Comparison of ENCODE assay signal across 13 mouse cellular contexts in genomic region chr4:59815121-59815810, GRCm38 (mm10). TPM values are rescaled to one million over a fixed set of nuclear protein-coding genes. Genes with fewer than 3 reads are reported as not detected.
A peak's percentile ranks its signal among the peaks of the same experiment; 100 is the strongest.
DNase-seq lines count a peak whose midpoint lies in the region; ATAC-seq and TF ChIP-seq lines count a peak whose summit lies in the region.
"Had no signal": no experiment of that assay in that cellular context is flagged by ENCODE, and none has a peak within 500 bp of the region (broad histone marks: within the 10 kb centered on the region; RNA-seq: fewer than 3 reads in every experiment).

No protein-coding gene starts in this region.

- DNase-seq in cerebellum, adult 8-10 months: peak; percentile 27
- DNase-seq in liver, postnatal 0 days: no peak
- no peak for DNase-seq in liver, embryonic 11.5 days (ENCODE audit: low spot score)
- DNase-seq in splenic B cell, adult 2 months (ENCODE audit: low read depth, low spot score): peak; percentile 83
- DNase-seq in thymus, adult 2 months: no peak
- DNase-seq in kidney, adult 18-20 months: no peak
- DNase-seq: adrenal gland, postnatal 36 days; embryo, embryonic 11 days; thymus, postnatal 36 days had no signal

- no peaks in the 10 kb centered on the region for H3K9me3 ChIP-seq in liver, postnatal 0 days (ENCODE audit: low read length)
- H3K9me3 ChIP-seq in liver, embryonic 11.5 days (ENCODE audit: control insufficient read depth, low read length): no peaks in the 10 kb centered on the region
- no peaks in the 10 kb centered on the region for H3K9me3 ChIP-seq in lung, embryonic 16.5 days (ENCODE audit: control insufficient read depth, low read length)
- H3K9me3 ChIP-seq: limb, embryonic 12.5 days; midbrain, embryonic 13.5 days had no signal

- TF ChIP-seq EP300 in liver, postnatal 0 days (IDR thresholded peaks at IDR 0.05; ENCODE audit: low read depth): no peak

- ATAC-seq in cerebellum, adult (ENCODE audit: insufficient number of reproducible peaks, low FRiP score, low TSS enrichment): no peak
- ATAC-seq in liver, postnatal 0 days: no peak; the same call in none of the 2 replicates
- no peak for ATAC-seq in liver, embryonic 11.5 days (replicated peaks; ENCODE audit: low FRiP score)
- peak; percentile 80 for ATAC-seq in lung, embryonic 16.5 days (ENCODE audit: low read depth)
- ATAC-seq: midbrain, embryonic 13.5 days had no signal

- 64% methylated on average over 4 of the region's 4 CpGs for WGBS in liver, postnatal 0 days (ENCODE audit: insufficient replicate concordance)
- 78% methylated on average over 4 of the region's 4 CpGs for WGBS in liver, embryonic 11.5 days
- 53% methylated on average over 4 of the region's 4 CpGs for WGBS in lung, embryonic 16.5 days
- 44% methylated on average over 4 of the region's 4 CpGs for WGBS in thymus, adult 2 months

- H3K9ac ChIP-seq in liver, postnatal 0 days (replicated peaks): no peak overlapping the region
- H3K9ac ChIP-seq in liver, embryonic 11.5 days (ENCODE audit: low read depth, low read length): no peak overlapping the region
- no peak overlapping the region for H3K9ac ChIP-seq in lung, embryonic 16.5 days (ENCODE audit: low read length)
- H3K9ac ChIP-seq: limb, embryonic 12.5 days; midbrain, embryonic 13.5 days had no signal

- TF ChIP-seq CTCF in liver, postnatal 0 days (IDR thresholded peaks at IDR 0.05; ENCODE audit: low read depth): no peak
- no peak for TF ChIP-seq CTCF in thymus, adult 2 months (IDR thresholded peaks at IDR 0.05; ENCODE audit: borderline replicate concordance, control insufficient read depth, extremely low read depth, insufficient read depth, low read length, poor library complexity)

- H3K27ac ChIP-seq in liver, postnatal 0 days (ENCODE audit: low read depth): peak overlapping the region; percentile 72; the same call in 1 of the 2 replicates
- no peak overlapping the region for H3K27ac ChIP-seq in liver, embryonic 11.5 days (ENCODE audit: low read depth, low read length)
- H3K27ac ChIP-seq in lung, embryonic 16.5 days (ENCODE audit: low read length): peak overlapping the region; percentile 69
- no peak overlapping the region for H3K27ac ChIP-seq in thymus, adult 2 months (ENCODE audit: control insufficient read depth, insufficient read depth, low read length)
- H3K27ac ChIP-seq: limb, embryonic 12.5 days; midbrain, embryonic 13.5 days had no signal

- H3K4me2 ChIP-seq in liver, postnatal 0 days (ENCODE audit: low read depth, low read length): no peak overlapping the region
- H3K4me2 ChIP-seq in liver, embryonic 11.5 days: no peak overlapping the region
- H3K4me2 ChIP-seq in lung, embryonic 16.5 days (ENCODE audit: low read depth, low read length): no peak overlapping the region
- H3K4me2 ChIP-seq: limb, embryonic 12.5 days; midbrain, embryonic 13.5 days had no signal

- peaks cover 28% of the 10 kb centered on the region for H3K4me1 ChIP-seq in liver, postnatal 0 days (ENCODE audit: insufficient read depth)
- peaks cover 41% of the 10 kb centered on the region for H3K4me1 ChIP-seq in liver, embryonic 11.5 days (replicated peaks; ENCODE audit: control insufficient read depth, insufficient read depth, low read length)
- peaks cover 32% of the 10 kb centered on the region for H3K4me1 ChIP-seq in lung, embryonic 16.5 days (replicated peaks; ENCODE audit: control insufficient read depth, insufficient read depth, low read length)
- peaks cover 33% of the 10 kb centered on the region for H3K4me1 ChIP-seq in thymus, adult 2 months (replicated peaks; ENCODE audit: control insufficient read depth, insufficient read depth, low read length)

- no peak for TF ChIP-seq POLR2A in thymus, adult 2 months (IDR thresholded peaks at IDR 0.05; ENCODE audit: control insufficient read depth, extremely low read depth, insufficient read depth, low read length, poor library complexity)

- no peak overlapping the region for H3K4me3 ChIP-seq in liver, postnatal 0 days (ENCODE audit: low read depth, low read length)
- no peak overlapping the region for H3K4me3 ChIP-seq in liver, embryonic 11.5 days (ENCODE audit: low read depth, low read length)
- H3K4me3 ChIP-seq in lung, embryonic 16.5 days (ENCODE audit: low read length): no peak overlapping the region
- H3K4me3 ChIP-seq in thymus, adult 2 months (ENCODE audit: control insufficient read depth, insufficient read depth, low read length): no peak overlapping the region
- H3K4me3 ChIP-seq: limb, embryonic 12.5 days; midbrain, embryonic 13.5 days had no signal

- H3K27me3 ChIP-seq in liver, postnatal 0 days (ENCODE audit: insufficient read depth, low read length): no peaks in the 10 kb centered on the region
- H3K27me3 ChIP-seq in liver, embryonic 11.5 days (replicated peaks; ENCODE audit: control insufficient read depth, insufficient read depth, low read length): no peaks in the 10 kb centered on the region
- no peaks in the 10 kb centered on the region for H3K27me3 ChIP-seq in lung, embryonic 16.5 days (ENCODE audit: control insufficient read depth, insufficient read depth, low read depth, low read length)
- H3K27me3 ChIP-seq in splenic B cell, adult 2 months (ENCODE audit: control insufficient read depth, insufficient read depth, low read length, poor library complexity, severe bottlenecking): no peaks in the 10 kb centered on the region
- no peaks in the 10 kb centered on the region for H3K27me3 ChIP-seq in thymus, adult 2 months (ENCODE audit: control insufficient read depth, insufficient read depth, low read length)
- H3K27me3 ChIP-seq: limb, embryonic 12.5 days; midbrain, embryonic 13.5 days had no signal

- 0 out of 2 replicates have a peak, but pooled peaks cover 3% of the 10 kb centered on the region for H3K36me3 ChIP-seq in liver, postnatal 0 days (replicated peaks; ENCODE audit: insufficient read depth, low read length)
- H3K36me3 ChIP-seq in liver, embryonic 11.5 days (ENCODE audit: control insufficient read depth, insufficient read depth, low read length): no peaks in the 10 kb centered on the region
- H3K36me3 ChIP-seq in lung, embryonic 16.5 days (ENCODE audit: control insufficient read depth, insufficient read depth, low read length): no peaks in the 10 kb centered on the region
- H3K36me3 ChIP-seq in splenic B cell, adult 2 months (ENCODE audit: control insufficient read depth, insufficient read depth, low read length, poor library complexity, severe bottlenecking): no peaks in the 10 kb centered on the region; the same call in 1 of the 2 replicates
- no peaks in the 10 kb centered on the region for H3K36me3 ChIP-seq in thymus, adult 2 months (ENCODE audit: control insufficient read depth, insufficient read depth, low read length)
- H3K36me3 ChIP-seq: limb, embryonic 12.5 days; midbrain, embryonic 13.5 days had no signal

RNA-seq across cellular contexts. Expression of gene Snx30, which starts 9.6 kb away (rescaled TPM):
- polyA plus RNA-seq in liver, postnatal 0 days (2015; fragmentation: Nextera tagmentation; extraction: Ambion mirVana): 3.5 and 4.5 TPM in 2 replicates
- polyA plus RNA-seq in liver, embryonic 11.5 days (2014; fragmentation: Nextera tagmentation; extraction: Ambion mirVana): 5.7 and 6.5 TPM in 2 replicates
- 6.9 and 7.7 TPM in 2 replicates for polyA plus RNA-seq in lung, embryonic 16.5 days (2015; fragmentation: Nextera tagmentation; extraction: Ambion mirVana)
- polyA plus RNA-seq in thymus, adult 2 months (2012; rRNA removed): 6.1 and 7.8 TPM in 2 replicates

RNA-seq across cellular contexts. Expression of gene Inip, which starts 13.9 kb away (rescaled TPM):
- 11.2 and 12.6 TPM in 2 replicates for polyA plus RNA-seq in liver, postnatal 0 days (2015; fragmentation: Nextera tagmentation; extraction: Ambion mirVana)
- polyA plus RNA-seq in liver, embryonic 11.5 days (2014; fragmentation: Nextera tagmentation; extraction: Ambion mirVana): 49.9 and 53.8 TPM in 2 replicates
- polyA plus RNA-seq in lung, embryonic 16.5 days (2015; fragmentation: Nextera tagmentation; extraction: Ambion mirVana): 46.9 and 47.7 TPM in 2 replicates
- 26.7 and 27.8 TPM in 2 replicates for polyA plus RNA-seq in thymus, adult 2 months (2012; rRNA removed)

Comparison
In these comparisons a context has a peak if more than half of its experiments do, and no peak if none do; other contexts are left out.
1. H3K27ac ChIP-seq: peak in liver, postnatal 0 days (single experiment) and lung, embryonic 16.5 days (single experiment); none in liver, embryonic 11.5 days (single experiment) and thymus, adult 2 months (single experiment).
2. DNase-seq: peak in cerebellum, adult 8-10 months (single experiment) and splenic B cell, adult 2 months (single experiment); none in liver, postnatal 0 days (single experiment), liver, embryonic 11.5 days (single experiment), thymus, adult 2 months (single experiment) and kidney, adult 18-20 months (single experiment).